Mouse (Mus musculus): ENCODE data around the gene Siglecg. TPM values are rescaled to one million over a fixed set of nuclear protein-coding genes. Genes with fewer than 3 reads are reported as not detected.

Gene Siglecg
- 1.6 TPM for polyA plus RNA-seq (2012; fragmentation: generic; extraction: Trizol)
- long read RNA-seq, experiment 1, partial matches to known transcripts, result 3 of 6 reads
- long read RNA-seq, experiment 1, other reads (novel, unspliced or antisense), result 3 of 6 reads
- long read RNA-seq, experiment 2, partial matches to known transcripts, result 5 of 19 reads
- long read RNA-seq, experiment 2, other reads (novel, unspliced or antisense), result 14 of 19 reads

- H3K79me3 ChIP-seq (ENCODE audit: low read depth), result no peaks in the 10 kb centered on the region
- H3ac ChIP-seq (ENCODE audit: control insufficient read depth, insufficient read length, low read depth), result no peak within 1 kb of the TSS
- TF ChIP-seq MYOG (IDR thresholded peaks at IDR 0.05; ENCODE audit: control insufficient read depth, extremely low read depth, insufficient read length) (no peak), FOSL1 (IDR thresholded peaks at IDR 0.05; ENCODE audit: insufficient read depth, low read length, poor library complexity, severe bottlenecking) (no peak), MAX (IDR thresholded peaks at IDR 0.05) (no peak), MYOD1 (IDR thresholded peaks at IDR 0.05; ENCODE audit: control insufficient read depth, insufficient read length, low read depth) (no peak), USF1 (IDR thresholded peaks at IDR 0.05; ENCODE audit: low read depth) (no peak), CTCF (IDR thresholded peaks at IDR 0.05; ENCODE audit: control insufficient read depth, insufficient read depth, insufficient read length) (no peak), CEBPB (IDR thresholded peaks at IDR 0.05; ENCODE audit: low read depth) (no peak)
- no peaks in the 10 kb centered on the region for H3K36me3 ChIP-seq (ENCODE audit: control insufficient read depth, insufficient read depth)
- H3K27me3 ChIP-seq (ENCODE audit: control insufficient read depth, insufficient read depth, insufficient read length), result no peaks in the 10 kb centered on the region
- no peaks in the 10 kb centered on the region for H3K79me2 ChIP-seq (ENCODE audit: control insufficient read depth, insufficient read depth)
- H3K4me3 ChIP-seq (ENCODE audit: insufficient read depth, poor library complexity, severe bottlenecking), result no peak within 1 kb of the TSS
These were observed at the start of gene Siglecg for GRCm38 (mm10) chr7:43408131-43408553. Gene Siglecg (plus strand): TSS chr7:43408204.

GRCm38 (mm10) chr7:43358556-43358955, 49.4 kb upstream of the Siglecg start:
- Histone ChIP-seq H3K36me3 (ENCODE audit: control insufficient read depth, insufficient read depth) (no peaks in the 10 kb centered on the region), H3ac (ENCODE audit: control insufficient read depth, insufficient read length, low read depth) (no peak overlapping the region), H3K4me3 (ENCODE audit: insufficient read depth, poor library complexity, severe bottlenecking) (no peak overlapping the region), H3K27me3 (ENCODE audit: control insufficient read depth, insufficient read depth, insufficient read length) (no peaks in the 10 kb centered on the region), H3K79me2 (ENCODE audit: control insufficient read depth, insufficient read depth) (no peaks in the 10 kb centered on the region), H3K79me3 (ENCODE audit: low read depth) (no peaks in the 10 kb centered on the region)
- TF ChIP-seq MAX (IDR thresholded peaks at IDR 0.05), result no peak
- no peak for TF ChIP-seq CEBPB (IDR thresholded peaks at IDR 0.05; ENCODE audit: low read depth)
- no peak for TF ChIP-seq USF1 (IDR thresholded peaks at IDR 0.05; ENCODE audit: low read depth)
- no peak for TF ChIP-seq FOSL1 (IDR thresholded peaks at IDR 0.05; ENCODE audit: insufficient read depth, low read length, poor library complexity, severe bottlenecking)
- no peak for TF ChIP-seq MYOD1 (IDR thresholded peaks at IDR 0.05; ENCODE audit: control insufficient read depth, insufficient read length, low read depth)
- TF ChIP-seq MYOG (IDR thresholded peaks at IDR 0.05; ENCODE audit: control insufficient read depth, extremely low read depth, insufficient read length), result no peak
- no peak for TF ChIP-seq CTCF (IDR thresholded peaks at IDR 0.05; ENCODE audit: control insufficient read depth, insufficient read depth, insufficient read length)

- no peak overlapping the region for H3K4me3 ChIP-seq (ENCODE audit: insufficient read depth, poor library complexity, severe bottlenecking)
- no peaks in the 10 kb centered on the region for H3K27me3 ChIP-seq (ENCODE audit: control insufficient read depth, insufficient read depth, insufficient read length)
- H3K79me2 ChIP-seq (ENCODE audit: control insufficient read depth, insufficient read depth), result no peaks in the 10 kb centered on the region
- no peak overlapping the region for H3ac ChIP-seq (ENCODE audit: control insufficient read depth, insufficient read length, low read depth)
- no peaks in the 10 kb centered on the region for H3K36me3 ChIP-seq (ENCODE audit: control insufficient read depth, insufficient read depth)
- no peaks in the 10 kb centered on the region for H3K79me3 ChIP-seq (ENCODE audit: low read depth)
- TF ChIP-seq MYOG (IDR thresholded peaks at IDR 0.05; ENCODE audit: control insufficient read depth, extremely low read depth, insufficient read length) (no peak), USF1 (IDR thresholded peaks at IDR 0.05; ENCODE audit: low read depth) (no peak), MYOD1 (IDR thresholded peaks at IDR 0.05; ENCODE audit: control insufficient read depth, insufficient read length, low read depth) (no peak), FOSL1 (IDR thresholded peaks at IDR 0.05; ENCODE audit: insufficient read depth, low read length, poor library complexity, severe bottlenecking) (no peak), CEBPB (IDR thresholded peaks at IDR 0.05; ENCODE audit: low read depth) (no peak), MAX (IDR thresholded peaks at IDR 0.05) (no peak), CTCF (IDR thresholded peaks at IDR 0.05; ENCODE audit: control insufficient read depth, insufficient read depth, insufficient read length) (no peak)
These were observed 46.6 kb upstream of the Siglecg start for GRCm38 (mm10) chr7:43361442-43361841.

GRCm38 (mm10) chr7:43362021-43362420, 46.0 kb upstream of the Siglecg start:
- TF ChIP-seq CTCF (IDR thresholded peaks at IDR 0.05; ENCODE audit: control insufficient read depth, insufficient read depth, insufficient read length) (no peak), MYOD1 (IDR thresholded peaks at IDR 0.05; ENCODE audit: control insufficient read depth, insufficient read length, low read depth) (no peak), MAX (IDR thresholded peaks at IDR 0.05) (no peak), USF1 (IDR thresholded peaks at IDR 0.05; ENCODE audit: low read depth) (no peak)
- no peaks in the 10 kb centered on the region for H3K79me2 ChIP-seq (ENCODE audit: control insufficient read depth, insufficient read depth)
- no peak overlapping the region for H3K4me3 ChIP-seq (ENCODE audit: insufficient read depth, poor library complexity, severe bottlenecking)
- H3ac ChIP-seq (ENCODE audit: control insufficient read depth, insufficient read length, low read depth), result no peak overlapping the region
- H3K79me3 ChIP-seq (ENCODE audit: low read depth), result no peaks in the 10 kb centered on the region
- no peaks in the 10 kb centered on the region for H3K27me3 ChIP-seq (ENCODE audit: control insufficient read depth, insufficient read depth, insufficient read length)
- H3K36me3 ChIP-seq (ENCODE audit: control insufficient read depth, insufficient read depth), result no peaks in the 10 kb centered on the region

GRCm38 (mm10) chr7:43378226-43378625, 29.8 kb upstream of the Siglecg start:
- Histone ChIP-seq H3K4me3 (ENCODE audit: insufficient read depth, poor library complexity, severe bottlenecking) (no peak overlapping the region), H3K27me3 (ENCODE audit: control insufficient read depth, insufficient read depth, insufficient read length) (no peaks in the 10 kb centered on the region), H3K36me3 (ENCODE audit: control insufficient read depth, insufficient read depth) (no peaks in the 10 kb centered on the region), H3K79me3 (ENCODE audit: low read depth) (no peaks in the 10 kb centered on the region), H3ac (ENCODE audit: control insufficient read depth, insufficient read length, low read depth) (no peak overlapping the region), H3K79me2 (ENCODE audit: control insufficient read depth, insufficient read depth) (no peaks in the 10 kb centered on the region)
- TF ChIP-seq MAX (IDR thresholded peaks at IDR 0.05) (peak; percentile 23), CTCF (IDR thresholded peaks at IDR 0.05; ENCODE audit: control insufficient read depth, insufficient read depth, insufficient read length) (peak; percentile 30), CEBPB (IDR thresholded peaks at IDR 0.05; ENCODE audit: low read depth) (no peak)
